Mouse (Mus musculus): ENCODE measurements around the gene Usf3. TPM values are rescaled to one million over a fixed set of nuclear protein-coding genes. Genes with fewer than 3 reads are reported as not detected.

Gene Usf3
- polyA plus RNA-seq, 1 experiment from 2014 or later, result 3.1 TPM

DNA sequence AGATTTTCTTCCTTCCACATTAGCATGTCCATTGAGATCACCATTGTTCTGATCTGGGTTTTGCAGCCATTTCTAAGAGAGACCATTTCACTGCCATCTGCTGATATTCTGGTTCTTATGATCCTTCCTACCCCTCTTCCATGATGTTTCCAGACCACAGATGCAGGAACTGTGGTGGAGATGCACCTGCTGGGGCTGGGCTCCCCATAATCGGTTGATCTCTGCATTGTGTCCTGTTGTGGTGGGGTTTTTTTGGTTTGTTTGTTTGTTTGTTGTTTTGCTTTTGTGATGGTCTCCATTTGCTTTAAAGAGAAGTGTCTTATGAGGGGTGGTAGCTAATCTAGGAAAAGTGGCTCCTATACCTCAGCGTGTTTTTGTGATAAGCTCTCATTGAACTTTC is 3.5 kb downstream of the Usf3 start:
- Histone ChIP-seq H3K4me2 (no peak overlapping the region), H3K4me1 (peaks cover 19% of the 10 kb centered on the region), H3K9me3 (no peaks in the 10 kb centered on the region), H3K27ac (no peak overlapping the region), H3K9ac (no peak overlapping the region), H3K4me3 (no peak overlapping the region), H3K36me3 (peaks cover 4% of the 10 kb centered on the region; the same call in 1 of the 2 replicates), H3K27me3 (no peaks in the 10 kb centered on the region)
- 97% methylated on average over 2 of the region's 2 CpGs for WGBS
- no peak for ATAC-seq (ENCODE audit: insufficient number of reproducible peaks, low FRiP score, low TSS enrichment, low read depth)

DNA sequence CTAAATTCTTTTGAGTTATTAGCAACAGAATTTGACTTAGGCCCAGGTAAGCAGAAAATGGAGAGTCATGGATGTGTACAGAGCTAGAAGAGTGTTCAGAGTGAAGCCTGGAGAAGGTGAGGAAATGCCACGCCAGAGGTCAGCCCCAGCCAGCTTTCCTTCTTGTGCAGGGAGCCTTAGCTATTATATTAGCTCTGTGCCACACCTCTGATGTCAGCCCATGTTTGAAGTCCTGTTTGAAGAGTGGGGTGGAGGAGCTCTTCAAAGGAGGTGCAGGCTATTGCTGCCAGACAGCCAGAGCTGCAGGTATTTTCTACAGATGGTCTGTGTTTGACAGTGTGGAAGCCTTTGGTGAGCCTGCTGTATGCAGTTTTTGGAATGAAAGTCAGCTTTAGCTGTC is 5.5 kb downstream of the Usf3 start:
- Histone ChIP-seq H3K27ac (no peak overlapping the region), H3K9me3 (no peaks in the 10 kb centered on the region), H3K4me3 (no peak overlapping the region), H3K36me3 (peaks cover 8% of the 10 kb centered on the region; the same call in 1 of the 2 replicates), H3K27me3 (no peaks in the 10 kb centered on the region), H3K9ac (no peak overlapping the region), H3K4me2 (no peak overlapping the region), H3K4me1 (peaks cover 14% of the 10 kb centered on the region)
- WGBS, result 46% methylated on average over 1 of the region's 1 CpGs
- no peak for ATAC-seq (ENCODE audit: insufficient number of reproducible peaks, low FRiP score, low TSS enrichment, low read depth)

DNA sequence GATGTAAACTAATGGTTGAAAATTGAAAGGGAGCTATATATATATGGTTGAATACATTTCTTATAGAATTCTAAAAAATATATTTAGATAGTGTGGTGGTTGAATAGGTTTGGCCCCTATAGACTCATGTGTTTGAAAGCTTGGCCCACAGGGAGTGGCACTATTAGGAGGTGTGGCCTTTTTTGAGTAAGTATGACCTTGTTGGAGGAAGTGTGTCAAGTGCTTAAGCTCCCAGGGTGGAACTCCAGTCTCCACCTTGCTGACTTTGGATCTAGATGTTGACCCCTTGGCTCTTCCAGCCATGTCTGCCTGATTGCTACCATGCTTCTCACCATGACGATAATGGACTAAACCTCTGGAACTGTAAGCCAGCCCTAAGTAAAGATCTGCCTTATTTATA is 9.6 kb downstream of the Usf3 start:
- H3K4me3 ChIP-seq, result no peak overlapping the region
- no peak overlapping the region for H3K4me2 ChIP-seq
- H3K9ac ChIP-seq, result no peak overlapping the region
- ATAC-seq (ENCODE audit: insufficient number of reproducible peaks, low FRiP score, low TSS enrichment, low read depth), result no peak
- no peaks in the 10 kb centered on the region for H3K9me3 ChIP-seq
- H3K36me3 ChIP-seq, result peaks cover 8% of the 10 kb centered on the region; the same call in 1 of the 2 replicates
- no peaks in the 10 kb centered on the region for H3K27me3 ChIP-seq
- peaks cover 8% of the 10 kb centered on the region; the same call in 1 of the 2 replicates for H3K4me1 ChIP-seq
- H3K27ac ChIP-seq, result no peak overlapping the region
- WGBS, result 83% methylated on average over 1 of the region's 1 CpGs

DNA sequence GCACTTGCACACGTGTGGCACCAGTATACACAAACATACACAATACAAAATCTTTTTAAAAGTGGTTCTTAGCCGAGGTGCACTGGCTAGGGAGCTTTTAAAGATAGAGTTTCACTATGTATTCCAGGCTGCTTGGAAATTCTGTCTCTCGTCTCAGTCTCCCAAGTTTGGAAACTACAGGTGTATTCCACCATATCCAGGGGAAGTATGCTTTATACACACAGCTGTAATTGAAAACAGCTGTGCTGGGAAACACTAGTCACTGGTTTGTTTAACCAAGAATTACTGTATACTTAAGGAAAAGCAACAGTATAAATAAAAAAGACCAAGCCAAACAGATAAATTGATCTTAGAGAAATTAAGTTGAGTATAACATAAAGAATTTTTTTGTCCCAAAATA is 11.7 kb downstream of the Usf3 start:
- Histone ChIP-seq H3K4me1 (peaks cover 6% of the 10 kb centered on the region; the same call in 1 of the 2 replicates), H3K9me3 (no peaks in the 10 kb centered on the region), H3K4me2 (no peak overlapping the region), H3K27me3 (no peaks in the 10 kb centered on the region), H3K4me3 (no peak overlapping the region), H3K36me3 (peaks cover 9% of the 10 kb centered on the region), H3K9ac (no peak overlapping the region), H3K27ac (no peak overlapping the region)
- no peak for ATAC-seq (ENCODE audit: insufficient number of reproducible peaks, low FRiP score, low TSS enrichment, low read depth)
- WGBS, result 35% methylated on average over 3 of the region's 3 CpGs

DNA sequence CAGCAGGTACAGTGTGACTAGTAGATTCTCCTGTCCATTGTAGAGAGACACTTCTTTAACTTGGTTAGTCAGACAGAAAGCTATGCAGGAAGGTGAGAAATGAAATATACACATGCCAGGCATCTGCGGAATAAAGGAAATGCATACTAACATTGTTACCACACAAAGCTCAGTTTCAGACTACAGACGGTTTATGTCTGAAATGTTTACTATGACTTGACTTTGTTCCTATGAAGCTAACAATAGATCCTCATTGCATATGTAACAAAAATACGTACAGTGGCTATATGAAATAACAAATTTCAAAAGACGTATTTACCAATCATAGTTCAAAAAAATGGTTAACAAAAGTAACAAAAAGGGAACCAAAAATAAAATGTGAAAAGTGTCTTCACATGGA is 14.1 kb downstream of the Usf3 start:
- WGBS, result 93% methylated on average over 4 of the region's 4 CpGs
- no peak overlapping the region for H3K4me3 ChIP-seq

DNA sequence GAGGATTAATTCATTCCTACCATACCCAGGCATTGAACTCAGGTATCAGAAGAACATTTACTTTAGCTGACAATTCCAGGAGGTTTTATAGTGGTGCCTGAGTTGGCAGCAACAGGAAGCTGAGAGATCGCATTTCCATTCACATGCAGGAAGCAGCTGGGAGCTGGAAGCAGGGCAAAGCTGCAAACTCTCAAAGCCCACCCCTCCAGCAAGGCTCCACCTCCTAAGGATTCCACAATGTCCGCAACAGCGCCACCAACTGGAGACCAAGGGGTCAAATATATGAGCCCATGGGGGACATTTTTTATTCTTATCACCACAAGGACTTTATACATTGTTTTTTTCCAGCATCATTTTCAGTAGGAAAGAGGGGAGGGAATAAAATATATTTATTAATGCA is 15.7 kb downstream of the Usf3 start:
- no peak overlapping the region for H3K9ac ChIP-seq
- no peaks in the 10 kb centered on the region for H3K27me3 ChIP-seq
- 89% methylated on average over 3 of the region's 3 CpGs for WGBS
- H3K36me3 ChIP-seq, result peaks cover 3% of the 10 kb centered on the region
- ATAC-seq (ENCODE audit: insufficient number of reproducible peaks, low FRiP score, low TSS enrichment, low read depth), result no peak
- H3K4me2 ChIP-seq, result no peak overlapping the region
- no peak overlapping the region for H3K27ac ChIP-seq
- H3K4me3 ChIP-seq, result no peak overlapping the region
- H3K4me1 ChIP-seq, result peaks cover 8% of the 10 kb centered on the region
- no peaks in the 10 kb centered on the region for H3K9me3 ChIP-seq

More for the DNA sequence above, 14.1 kb downstream of the Usf3 start:
- H3K27ac ChIP-seq, result no peak overlapping the region
- H3K9ac ChIP-seq, result no peak overlapping the region
- no peaks in the 10 kb centered on the region for H3K27me3 ChIP-seq
- peaks cover 8% of the 10 kb centered on the region for H3K4me1 ChIP-seq
- H3K36me3 ChIP-seq, result peaks cover 3% of the 10 kb centered on the region
- H3K9me3 ChIP-seq, result no peaks in the 10 kb centered on the region
- no peak for ATAC-seq (ENCODE audit: insufficient number of reproducible peaks, low FRiP score, low TSS enrichment, low read depth)
- H3K4me2 ChIP-seq, result no peak overlapping the region

DNA sequence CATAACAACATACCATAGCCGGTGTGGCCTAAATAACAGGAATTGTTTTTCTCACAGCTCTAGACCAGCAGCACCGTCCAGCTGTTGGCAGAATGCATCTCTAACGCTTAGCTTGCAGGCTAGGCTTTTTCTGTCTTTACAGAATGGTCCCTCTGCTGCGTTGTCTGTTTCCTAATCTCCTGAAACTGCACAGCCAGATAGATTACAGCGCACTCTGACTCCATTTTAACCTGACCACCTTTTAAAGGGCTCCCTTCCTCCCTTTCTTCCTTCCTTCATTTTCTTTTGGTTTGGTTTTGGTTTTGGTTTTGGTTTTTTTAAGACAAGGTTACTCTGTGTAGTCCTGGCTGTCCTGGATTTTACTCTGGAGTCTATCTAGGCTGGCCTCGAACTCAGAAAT is 17.0 kb downstream of the Usf3 start:
- Histone ChIP-seq H3K4me3 (no peak overlapping the region), H3K27me3 (no peaks in the 10 kb centered on the region)
- WGBS, result 80% methylated on average over 6 of the region's 6 CpGs

DNA sequence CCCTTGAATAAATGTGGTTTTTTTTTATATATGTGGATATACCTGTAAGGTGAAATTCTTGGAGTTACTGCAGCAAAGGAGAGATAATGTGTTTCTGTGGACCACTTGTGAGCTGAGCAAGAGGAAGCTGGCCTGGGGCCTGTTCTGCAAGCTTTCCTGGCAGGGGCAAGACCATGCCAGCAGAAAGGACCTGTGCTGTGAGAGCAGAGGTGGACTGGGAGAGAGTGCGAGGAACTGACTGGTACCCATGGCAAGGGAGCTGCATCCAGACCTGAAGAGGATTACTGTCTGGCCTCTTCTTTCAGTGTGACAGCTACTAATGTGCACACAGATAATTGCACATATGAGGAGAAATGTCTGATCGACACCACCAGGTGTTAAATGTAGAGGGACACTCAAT is 17.9 kb downstream of the Usf3 start:
- no peaks in the 10 kb centered on the region for H3K9me3 ChIP-seq
- H3K4me1 ChIP-seq, result peaks cover 2% of the 10 kb centered on the region; the same call in 1 of the 2 replicates
- no peak overlapping the region for H3K27ac ChIP-seq
- H3K27me3 ChIP-seq, result no peaks in the 10 kb centered on the region
- ATAC-seq (ENCODE audit: insufficient number of reproducible peaks, low FRiP score, low TSS enrichment, low read depth), result no peak
- H3K4me3 ChIP-seq, result no peak overlapping the region
- no peak overlapping the region for H3K4me2 ChIP-seq
- no peak overlapping the region for H3K9ac ChIP-seq
- 90% methylated on average over 2 of the region's 2 CpGs for WGBS
- H3K36me3 ChIP-seq, result peaks cover 3% of the 10 kb centered on the region

More for the DNA sequence above, 17.0 kb downstream of the Usf3 start:
- H3K9ac ChIP-seq, result no peak overlapping the region
- H3K27ac ChIP-seq, result no peak overlapping the region
- H3K4me2 ChIP-seq, result no peak overlapping the region
- H3K9me3 ChIP-seq, result no peaks in the 10 kb centered on the region
- H3K36me3 ChIP-seq, result peaks cover 3% of the 10 kb centered on the region
- ATAC-seq (ENCODE audit: insufficient number of reproducible peaks, low FRiP score, low TSS enrichment, low read depth), result no peak
- H3K4me1 ChIP-seq, result peaks cover 2% of the 10 kb centered on the region; the same call in 1 of the 2 replicates

DNA sequence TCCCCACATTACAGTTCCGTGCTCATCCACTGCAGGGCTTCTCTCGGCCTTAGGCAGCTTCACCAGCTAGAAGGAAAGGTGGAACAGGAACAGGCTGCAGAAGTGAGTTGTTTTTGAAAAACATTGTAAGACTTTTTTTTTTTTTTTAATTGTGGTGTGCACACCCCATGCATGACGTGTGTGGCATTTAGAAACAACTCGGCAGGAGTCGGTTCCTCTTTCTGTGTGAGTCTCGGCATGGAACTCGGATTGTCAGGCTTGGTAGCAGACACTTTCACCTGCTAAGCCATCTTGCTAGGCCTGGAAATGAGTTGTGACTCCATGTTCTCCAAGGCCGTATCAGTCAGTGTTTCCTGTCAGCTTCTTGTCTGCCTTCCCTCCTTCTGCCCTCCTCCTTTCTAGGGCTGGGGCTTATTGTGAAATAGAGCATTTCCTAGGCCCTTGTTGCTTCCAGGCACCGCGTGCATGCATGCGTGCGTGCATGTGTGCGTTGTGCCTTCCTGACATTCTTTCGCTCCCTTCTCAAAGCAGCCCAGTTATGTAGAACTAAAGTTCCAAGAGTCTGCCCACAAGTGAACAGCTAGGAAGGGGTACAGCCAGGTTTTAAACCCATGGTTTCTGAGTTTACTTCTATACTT is 26.1 kb downstream of the Usf3 start:
- no peak overlapping the region for H3K9ac ChIP-seq
- 86% methylated on average over 14 of the region's 14 CpGs for WGBS
- ATAC-seq (ENCODE audit: insufficient number of reproducible peaks, low FRiP score, low TSS enrichment, low read depth), result no peak
- H3K4me3 ChIP-seq, result no peak overlapping the region
- H3K27ac ChIP-seq, result no peak overlapping the region
- no peaks in the 10 kb centered on the region for H3K27me3 ChIP-seq
- peaks cover 23% of the 10 kb centered on the region for H3K36me3 ChIP-seq
- no peak overlapping the region for H3K4me2 ChIP-seq
- H3K9me3 ChIP-seq, result no peaks in the 10 kb centered on the region
- H3K4me1 ChIP-seq, result no peaks in the 10 kb centered on the region

DNA sequence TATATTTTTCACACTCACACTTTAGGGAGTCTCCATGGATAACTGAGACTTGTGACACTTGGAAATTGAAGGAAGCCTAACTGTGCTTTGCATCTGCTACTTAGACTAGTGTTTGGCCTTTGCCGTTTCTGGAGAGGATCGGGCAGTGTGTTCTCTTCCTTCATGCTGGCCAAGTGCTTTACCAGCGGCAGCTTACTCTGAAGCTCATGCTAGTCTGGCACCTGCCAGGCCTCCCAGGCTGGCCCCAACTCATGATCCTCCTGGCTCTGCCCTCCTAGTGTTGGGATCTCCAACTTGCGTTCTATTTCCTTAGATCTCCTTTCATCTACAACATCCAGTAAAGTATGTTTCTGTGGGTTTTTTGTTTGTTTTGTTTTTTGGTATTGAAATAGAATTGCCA is 27.1 kb downstream of the Usf3 start:
- WGBS, result 93% methylated on average over 4 of the region's 4 CpGs
- Histone ChIP-seq H3K27me3 (no peaks in the 10 kb centered on the region), H3K4me1 (no peaks in the 10 kb centered on the region), H3K9ac (no peak overlapping the region), H3K9me3 (no peaks in the 10 kb centered on the region), H3K36me3 (peaks cover 23% of the 10 kb centered on the region), H3K27ac (no peak overlapping the region), H3K4me3 (no peak overlapping the region), H3K4me2 (no peak overlapping the region)
- ATAC-seq (ENCODE audit: insufficient number of reproducible peaks, low FRiP score, low TSS enrichment, low read depth), result no peak

DNA sequence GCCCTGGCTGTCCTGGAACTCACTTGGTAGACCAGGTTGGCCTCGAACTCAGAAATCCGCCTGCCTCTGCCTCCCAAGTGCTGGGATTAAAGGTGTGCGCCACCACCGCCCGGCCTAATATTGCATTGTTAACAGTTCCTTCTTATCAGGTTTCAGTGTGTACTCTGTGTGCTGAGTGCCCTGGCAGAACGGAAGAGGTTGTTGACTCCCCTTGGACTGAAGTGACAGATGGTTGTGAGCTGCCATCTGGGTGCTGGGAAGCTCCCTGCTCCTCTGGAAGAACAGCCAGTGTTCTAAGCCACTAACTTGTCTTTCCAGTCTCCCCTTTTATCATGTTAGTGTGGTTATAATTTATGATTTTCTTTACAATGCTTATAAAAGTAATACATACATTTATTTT is 31.3 kb downstream of the Usf3 start:
- Histone ChIP-seq H3K9me3 (no peaks in the 10 kb centered on the region), H3K36me3 (peaks cover 42% of the 10 kb centered on the region), H3K4me3 (no peak overlapping the region), H3K27ac (no peak overlapping the region), H3K4me1 (no peaks in the 10 kb centered on the region), H3K4me2 (no peak overlapping the region), H3K27me3 (no peaks in the 10 kb centered on the region), H3K9ac (no peak overlapping the region)
- ATAC-seq (ENCODE audit: insufficient number of reproducible peaks, low FRiP score, low TSS enrichment, low read depth), result no peak
- 91% methylated on average over 6 of the region's 6 CpGs for WGBS

DNA sequence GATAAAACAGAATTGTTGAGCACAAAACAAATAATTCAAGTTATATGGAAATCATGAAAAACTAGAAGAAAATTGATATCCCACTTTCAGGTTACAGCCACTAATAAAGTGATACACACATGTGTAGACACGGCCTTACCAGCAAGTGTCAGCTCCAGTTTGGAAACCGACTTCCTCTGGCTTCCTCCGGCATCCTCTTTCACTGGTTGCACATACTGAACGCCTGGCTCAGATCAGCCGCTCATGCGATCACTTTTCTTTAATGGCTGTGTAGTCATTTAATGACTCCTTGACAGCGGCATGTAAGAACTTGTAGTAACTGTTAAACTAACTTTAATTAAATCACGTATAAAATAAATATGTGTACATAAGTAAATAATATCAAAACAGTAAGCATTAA is 32.9 kb downstream of the Usf3 start:
- whole genome bisulfite sequencing, result 76% methylated on average over 8 of the region's 8 CpGs
- Histone ChIP-seq H3K4me3 (no peak overlapping the region), H3K36me3 (peaks cover 47% of the 10 kb centered on the region), H3K4me1 (no peaks in the 10 kb centered on the region), H3K27ac (no peak overlapping the region), H3K27me3 (no peaks in the 10 kb centered on the region), H3K4me2 (no peak overlapping the region), H3K9ac (no peak overlapping the region), H3K9me3 (no peaks in the 10 kb centered on the region)
- ATAC-seq (ENCODE audit: insufficient number of reproducible peaks, low FRiP score, low TSS enrichment, low read depth), result no peak
